In genomic region chr2:28585730-28586129, GRCm38 (mm10) we compare ENCODE assay signal across 20 mouse cellular contexts. TPM values are rescaled to one million over a fixed set of nuclear protein-coding genes. Genes with fewer than 3 reads are reported as not detected.
A peak's percentile ranks its signal among the peaks of the same experiment; 100 is the strongest.
DNase-seq lines count a peak whose midpoint lies in the region; ATAC-seq lines count a peak whose summit lies in the region.
"Had no signal": no experiment of that assay in that cellular context is flagged by ENCODE, and none has a peak within 500 bp of the region (broad histone marks: within the 10 kb centered on the region; RNA-seq: fewer than 3 reads in every experiment).

No protein-coding gene starts in this region.

- no peak overlapping the region for H3K27ac ChIP-seq in intestine, embryonic 16.5 days (ENCODE audit: low read length)
- H3K27ac ChIP-seq in intestine, embryonic 15.5 days = no peak overlapping the region
- H3K27ac ChIP-seq in liver, embryonic 13.5 days = peak overlapping the region; percentile 27; the same call in 1 of the 2 replicates
- no peak overlapping the region for H3K27ac ChIP-seq in liver, embryonic 11.5 days (ENCODE audit: low read depth, low read length)
- H3K27ac ChIP-seq: embryonic facial prominence, embryonic 10.5 days; embryonic facial prominence, embryonic 12.5 days; forebrain, embryonic 13.5 days; forebrain, embryonic 15.5 days had no signal

- H3K27me3 ChIP-seq in intestine, embryonic 16.5 days (replicated peaks; ENCODE audit: control insufficient read depth, insufficient read depth, low read length) = no peaks in the 10 kb centered on the region
- H3K27me3 ChIP-seq in intestine, embryonic 15.5 days (replicated peaks) = no peaks in the 10 kb centered on the region
- H3K27me3 ChIP-seq in liver, embryonic 13.5 days = no peaks in the 10 kb centered on the region
- no peaks in the 10 kb centered on the region for H3K27me3 ChIP-seq in liver, embryonic 11.5 days (replicated peaks; ENCODE audit: control insufficient read depth, insufficient read depth, low read length)
- H3K27me3 ChIP-seq: embryonic facial prominence, embryonic 12.5 days; forebrain, embryonic 15.5 days; Patski had no signal

- H3K4me3 ChIP-seq in intestine, embryonic 16.5 days (ENCODE audit: low read length) = no peak overlapping the region
- H3K4me3 ChIP-seq in intestine, embryonic 15.5 days (replicated peaks) = no peak overlapping the region
- H3K4me3 ChIP-seq in liver, embryonic 13.5 days (replicated peaks) = no peak overlapping the region
- H3K4me3 ChIP-seq in liver, embryonic 11.5 days (ENCODE audit: low read depth, low read length) = no peak overlapping the region
- H3K4me3 ChIP-seq: embryonic facial prominence, embryonic 10.5 days; embryonic facial prominence, embryonic 12.5 days; forebrain, embryonic 13.5 days; forebrain, embryonic 15.5 days had no signal

- H3K9ac ChIP-seq in intestine, embryonic 16.5 days (ENCODE audit: low read depth, low read length) = no peak overlapping the region
- H3K9ac ChIP-seq in intestine, embryonic 15.5 days = no peak overlapping the region
- H3K9ac ChIP-seq in liver, embryonic 13.5 days = no peak overlapping the region
- no peak overlapping the region for H3K9ac ChIP-seq in liver, embryonic 11.5 days (ENCODE audit: low read depth, low read length)
- H3K9ac ChIP-seq: embryonic facial prominence, embryonic 12.5 days; forebrain, embryonic 13.5 days; forebrain, embryonic 15.5 days; forebrain, postnatal 0 days had no signal

- H3K4me1 ChIP-seq in intestine, embryonic 16.5 days (ENCODE audit: control insufficient read depth, insufficient read depth, low read length) = peaks cover 7% of the 10 kb centered on the region; the same call in 1 of the 2 replicates
- 0 out of 2 replicates have a peak, but pooled peaks cover 10% of the 10 kb centered on the region for H3K4me1 ChIP-seq in intestine, embryonic 15.5 days (replicated peaks)
- H3K4me1 ChIP-seq in liver, embryonic 13.5 days (replicated peaks) = peaks cover 37% of the 10 kb centered on the region
- peaks cover 9% of the 10 kb centered on the region for H3K4me1 ChIP-seq in liver, embryonic 11.5 days (replicated peaks; ENCODE audit: control insufficient read depth, insufficient read depth, low read length)

- WGBS in intestine, embryonic 16.5 days = 34% methylated on average over 2 of the region's 2 CpGs
- 27% methylated on average over 2 of the region's 2 CpGs for WGBS in intestine, embryonic 15.5 days
- 34% methylated on average over 2 of the region's 2 CpGs for WGBS in liver, embryonic 13.5 days (ENCODE audit: insufficient replicate concordance)
- 37% methylated on average over 2 of the region's 2 CpGs for WGBS in liver, embryonic 11.5 days

- ATAC-seq in intestine, embryonic 16.5 days = peak; percentile 27; the same call in 1 of the 2 replicates
- no peak for ATAC-seq in intestine, embryonic 15.5 days
- ATAC-seq in liver, embryonic 13.5 days (ENCODE audit: low read depth) = no peak
- no peak for ATAC-seq in liver, embryonic 11.5 days (replicated peaks; ENCODE audit: low FRiP score)
- ATAC-seq: forebrain, embryonic 13.5 days; forebrain, embryonic 15.5 days; forebrain, postnatal 0 days; Patski had no signal

- DNase-seq in liver, embryonic 13.5 days = no peak
- no peak for DNase-seq in liver, embryonic 11.5 days (ENCODE audit: low spot score)
- no peak for DNase-seq in adrenal gland, adult 2 months

- H3K4me2 ChIP-seq in intestine, embryonic 16.5 days (ENCODE audit: low read depth, low read length) = no peak overlapping the region
- H3K4me2 ChIP-seq in intestine, embryonic 15.5 days (replicated peaks) = no peak overlapping the region
- H3K4me2 ChIP-seq in liver, embryonic 13.5 days = no peak overlapping the region
- no peak overlapping the region for H3K4me2 ChIP-seq in liver, embryonic 11.5 days
- H3K4me2 ChIP-seq: embryonic facial prominence, embryonic 12.5 days; forebrain, embryonic 13.5 days; forebrain, embryonic 15.5 days had no signal

- H3K9me3 ChIP-seq in intestine, embryonic 16.5 days (ENCODE audit: control insufficient read depth, low read length) = no peaks in the 10 kb centered on the region
- no peaks in the 10 kb centered on the region for H3K9me3 ChIP-seq in intestine, embryonic 15.5 days
- H3K9me3 ChIP-seq in liver, embryonic 13.5 days (replicated peaks) = no peaks in the 10 kb centered on the region
- no peaks in the 10 kb centered on the region for H3K9me3 ChIP-seq in liver, embryonic 11.5 days (ENCODE audit: control insufficient read depth, low read length)
- H3K9me3 ChIP-seq: embryonic facial prominence, embryonic 10.5 days; embryonic facial prominence, embryonic 12.5 days; forebrain, embryonic 13.5 days; forebrain, embryonic 15.5 days; G1E had no signal

- no peaks in the 10 kb centered on the region for H3K36me3 ChIP-seq in intestine, embryonic 16.5 days (ENCODE audit: control insufficient read depth, insufficient read depth, low read length)
- no peaks in the 10 kb centered on the region for H3K36me3 ChIP-seq in intestine, embryonic 15.5 days
- 0 out of 2 replicates have a peak, but pooled peaks cover 6% of the 10 kb centered on the region for H3K36me3 ChIP-seq in liver, embryonic 13.5 days
- H3K36me3 ChIP-seq in liver, embryonic 11.5 days (ENCODE audit: control insufficient read depth, insufficient read depth, low read length) = no peaks in the 10 kb centered on the region

RNA-seq across cellular contexts. Expression of gene Gtf3c5, which starts 2.2 kb away (rescaled TPM):
- polyA plus RNA-seq in intestine, embryonic 16.5 days (2015; fragmentation: Nextera tagmentation; extraction: Ambion mirVana) = 27.5 and 32.2 TPM in 2 replicates
- 31.8 and 33.8 TPM in 2 replicates for polyA plus RNA-seq in intestine, embryonic 15.5 days (2015; fragmentation: Nextera tagmentation; extraction: Ambion mirVana)
- polyA plus RNA-seq in liver, embryonic 13.5 days (2015; fragmentation: Nextera tagmentation; extraction: Ambion mirVana) = 16.9 and 19.3 TPM in 2 replicates
- 30.8 and 32.9 TPM in 2 replicates for polyA plus RNA-seq in liver, embryonic 11.5 days (2014; fragmentation: Nextera tagmentation; extraction: Ambion mirVana)
- total RNA-seq in adrenal gland, adult 2 months (2021) = 10 to 100 TPM; 15.4 to 21.6 TPM
- polyA plus RNA-seq in adrenal gland, adult 2 months (2012; rRNA removed) = 14.8 and 16.0 TPM in 2 replicates

RNA-seq across cellular contexts. Expression of gene Cel, which starts 22.5 kb away (rescaled TPM):
- 383 and 542 TPM in 2 replicates for polyA plus RNA-seq in intestine, embryonic 16.5 days (2015; fragmentation: Nextera tagmentation; extraction: Ambion mirVana)
- 159 and 428 TPM in 2 replicates for polyA plus RNA-seq in intestine, embryonic 15.5 days (2015; fragmentation: Nextera tagmentation; extraction: Ambion mirVana)
- polyA plus RNA-seq in liver, embryonic 13.5 days (2015; fragmentation: Nextera tagmentation; extraction: Ambion mirVana) = 0.05 and 0.34 TPM in 2 replicates
- polyA plus RNA-seq in liver, embryonic 11.5 days (2014; fragmentation: Nextera tagmentation; extraction: Ambion mirVana) = not detected in 2 replicates
- under 1 TPM in 1 of 2 experiments, not detected in 1; 0.14 TPM for total RNA-seq in adrenal gland, adult 2 months (2021)
- polyA plus RNA-seq in adrenal gland, adult 2 months (2012; rRNA removed) = 0.06 TPM in 1 of 2 replicates, not detected in the other
- total RNA-seq: adrenal gland, adult 18-20 months; CH12.LX; common myeloid progenitor, adult 5-6 weeks; forebrain, postnatal 0 days; G1E had no signal
- polyA plus RNA-seq: activated CD4-positive, CD25-positive, alpha-beta regulatory T cell, adult 4 months; CD4-positive, CD25-positive, alpha-beta regulatory T cell, adult 4 months; embryonic facial prominence, embryonic 10.5 days; embryonic facial prominence, embryonic 12.5 days; embryonic facial prominence, embryonic 14.5 days; forebrain, embryonic 11.5 days; forebrain, embryonic 13.5 days; forebrain, postnatal 0 days; G1E; Patski had no signal

RNA-seq across cellular contexts. Expression of gene Gfi1b, which starts 36.1 kb away (rescaled TPM):
- polyA plus RNA-seq in intestine, embryonic 16.5 days (2015; fragmentation: Nextera tagmentation; extraction: Ambion mirVana) = 1.1 and 2.5 TPM in 2 replicates
- 1.1 and 1.5 TPM in 2 replicates for polyA plus RNA-seq in intestine, embryonic 15.5 days (2015; fragmentation: Nextera tagmentation; extraction: Ambion mirVana)
- 99.2 and 109 TPM in 2 replicates for polyA plus RNA-seq in liver, embryonic 13.5 days (2015; fragmentation: Nextera tagmentation; extraction: Ambion mirVana)
- 143 and 151 TPM in 2 replicates for polyA plus RNA-seq in liver, embryonic 11.5 days (2014; fragmentation: Nextera tagmentation; extraction: Ambion mirVana)
- total RNA-seq in adrenal gland, adult 2 months (2021) = not detected
- polyA plus RNA-seq in adrenal gland, adult 2 months (2012; rRNA removed) = 0.15 and 0.22 TPM in 2 replicates
- total RNA-seq: adrenal gland, adult 18-20 months; adrenal gland, postnatal 25 days; forebrain, postnatal 0 days had no signal
- polyA plus RNA-seq: CD4-positive, CD25-positive, alpha-beta regulatory T cell, adult 4 months; forebrain, embryonic 15.5 days; forebrain, postnatal 0 days; Patski had no signal

RNA-seq across cellular contexts. Expression of gene Tsc1, which starts 55.3 kb away (rescaled TPM):
- polyA plus RNA-seq in intestine, embryonic 16.5 days (2015; fragmentation: Nextera tagmentation; extraction: Ambion mirVana) = 12.6 and 13.8 TPM in 2 replicates
- 16.2 and 16.6 TPM in 2 replicates for polyA plus RNA-seq in intestine, embryonic 15.5 days (2015; fragmentation: Nextera tagmentation; extraction: Ambion mirVana)
- polyA plus RNA-seq in liver, embryonic 13.5 days (2015; fragmentation: Nextera tagmentation; extraction: Ambion mirVana) = 7.8 and 8.4 TPM in 2 replicates
- polyA plus RNA-seq in liver, embryonic 11.5 days (2014; fragmentation: Nextera tagmentation; extraction: Ambion mirVana) = 20.7 and 21.3 TPM in 2 replicates
- 10 to 100 TPM; 17.8 to 19.3 TPM for total RNA-seq in adrenal gland, adult 2 months (2021)
- 7.8 and 8.3 TPM in 2 replicates for polyA plus RNA-seq in adrenal gland, adult 2 months (2012; rRNA removed)

Comparison
In these comparisons a context has a peak if more than half of its experiments do, and no peak if none do; other contexts are left out.
1. RNA of gene Cel, which starts 22.5 kb away (polyA plus RNA-seq): 383 to 542 TPM in intestine, embryonic 16.5 days and 159 to 428 TPM in intestine, embryonic 15.5 days; 0.05 to 0.34 TPM in liver, embryonic 13.5 days, not detected in liver, embryonic 11.5 days and 0.06 TPM in adrenal gland, adult 2 months; every median in the first group is over 100 times any median in the second.
2. RNA of gene Gfi1b, which starts 36.1 kb away (polyA plus RNA-seq): 143 to 151 TPM in liver, embryonic 11.5 days and 99.2 to 109 TPM in liver, embryonic 13.5 days; 1.1 to 2.5 TPM in intestine, embryonic 16.5 days, 1.1 to 1.5 TPM in intestine, embryonic 15.5 days and 0.15 to 0.22 TPM in adrenal gland, adult 2 months; every median in the first group is over 10 times any median in the second.